Mouse (Mus musculus) E14TG2a.4 (cell line): ENCODE data around the gene Fam84b.
"Not testable (repeated sequence)": the region's sequence is repeated elsewhere in the genome, so short reads cannot be mapped to it uniquely, and the experiment has no call there.

Experiments
- H3K27me3 ChIP-seq: 2 replicates; pipeline ENCODE4 v1.6.1; 2014; ENCODE audit warnings: low read length, control low read depth; ENCODE audit not compliant: insufficient read depth
- H3K36me3 ChIP-seq: 2 replicates; pipeline ENCODE4 v1.6.1; 2014; ENCODE audit warnings: low read length, control low read depth; ENCODE audit not compliant: insufficient read depth
- H3K4me1 ChIP-seq: replicated peaks from 2 replicates; pipeline ENCODE4 v1.6.1; 2014; ENCODE audit warnings: low read depth, low read length, control low read depth
- H3K4me3 ChIP-seq: replicated peaks from 2 replicates; pipeline ENCODE4 v1.5.1; 2014; ENCODE audit warnings: mild to moderate bottlenecking, low read length
- H3K9me3 ChIP-seq: 2 replicates; pipeline ENCODE4 v1.6.1; 2014; ENCODE audit warnings: low read length, control low read depth
- CTCF ChIP-seq: conservative IDR thresholded peaks from 2 replicates; pipeline ENCODE4 v1.5.1; 2014; ENCODE audit warnings: low read length
- NANOG ChIP-seq: IDR thresholded peaks from 2 replicates; pipeline ENCODE4 v1.6.1; 2014; ENCODE audit warnings: borderline replicate concordance, low read length, mixed read lengths
- POU5F1 ChIP-seq: IDR thresholded peaks from 2 replicates; pipeline ENCODE4 v1.6.1; 2014; ENCODE audit warnings: low read length, borderline replicate concordance

Fam84b gene

GRCm38 (mm10) chr15:60854151-60854550 lies 573 bp upstream of the Fam84b start:
- peaks cover 7% of the 10 kb centered on the region; the same call in 1 of the 2 replicates for H3K9me3 ChIP-seq
- H3K27me3 ChIP-seq, result peaks cover 9% of the 10 kb centered on the region; the same call in 1 of the 2 replicates
- no peaks in the 10 kb centered on the region for H3K36me3 ChIP-seq
- H3K4me1 ChIP-seq, result peaks cover 12% of the 10 kb centered on the region
- no peak for TF ChIP-seq NANOG
- no peak overlapping the region for H3K4me3 ChIP-seq

GRCm38 (mm10) chr15:60848630-60849029 lies 4.9 kb downstream of the Fam84b start:
- H3K4me3 ChIP-seq, result no peak overlapping the region
- peaks cover 18% of the 10 kb centered on the region for H3K27me3 ChIP-seq
- TF ChIP-seq CTCF (no peak), POU5F1 (no peak), NANOG (no peak)

GRCm38 (mm10) chr15:60846291-60846690 lies 7.3 kb downstream of the Fam84b start:
- Histone ChIP-seq H3K4me1 (peaks cover 16% of the 10 kb centered on the region), H3K4me3 (no peak overlapping the region), H3K27me3 (peaks cover 17% of the 10 kb centered on the region), H3K9me3 (no peaks in the 10 kb centered on the region), H3K36me3 (no peaks in the 10 kb centered on the region)
- TF ChIP-seq NANOG (no peak), CTCF (no peak), POU5F1 (no peak)

More at GRCm38 (mm10) chr15:60848630-60849029, 4.9 kb downstream of the Fam84b start:
- H3K36me3 ChIP-seq, result no peaks in the 10 kb centered on the region
- peaks cover 10% of the 10 kb centered on the region for H3K4me1 ChIP-seq
- H3K9me3 ChIP-seq, result no peaks in the 10 kb centered on the region

DNA sequence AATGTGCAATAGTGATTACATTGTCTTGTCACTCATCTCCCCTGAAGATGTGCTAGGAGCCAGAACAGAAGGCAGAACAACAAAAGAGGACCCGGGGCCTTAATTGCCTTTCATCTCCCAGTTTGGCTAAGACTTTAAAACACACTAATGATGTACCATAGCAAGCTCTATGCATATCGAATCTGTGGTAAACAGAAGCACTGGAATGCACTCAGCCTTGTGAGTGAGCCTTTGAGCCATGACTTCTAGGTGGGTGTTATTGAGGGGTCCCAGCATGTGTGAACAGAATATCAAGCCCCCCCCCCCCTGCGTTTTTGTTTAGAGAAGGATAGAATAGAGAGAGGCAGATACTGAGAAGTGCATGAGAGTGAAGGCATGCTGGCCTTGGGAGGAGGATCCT lies 7.7 kb downstream of the Fam84b start:
- TF ChIP-seq CTCF, result no peak
- no peak for TF ChIP-seq POU5F1
- no peak for TF ChIP-seq NANOG
- Histone ChIP-seq H3K27me3 (peaks cover 17% of the 10 kb centered on the region), H3K4me3 (no peak overlapping the region), H3K4me1 (peaks cover 17% of the 10 kb centered on the region), H3K9me3 (no peaks in the 10 kb centered on the region), H3K36me3 (no peaks in the 10 kb centered on the region)

DNA sequence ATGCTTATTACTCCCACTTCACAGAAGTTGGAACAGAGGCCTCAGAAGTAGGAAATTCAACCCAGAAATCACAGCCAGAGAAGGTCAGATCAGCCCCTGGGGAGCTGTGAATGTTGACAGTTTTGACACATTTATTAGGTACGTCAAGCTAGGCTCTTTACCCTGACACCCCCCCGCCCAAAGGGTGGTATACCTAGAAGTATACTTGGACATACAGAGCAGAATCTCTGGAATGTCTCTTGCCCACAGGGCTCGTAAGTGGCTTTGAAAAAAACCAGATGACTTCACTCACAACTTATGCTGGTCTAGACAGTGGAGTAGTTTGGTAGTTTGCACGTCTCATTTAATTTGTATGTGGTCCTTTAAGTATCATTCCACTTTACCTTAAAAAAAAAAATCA lies 11.8 kb downstream of the Fam84b start:
- Histone ChIP-seq H3K9me3 (no peaks in the 10 kb centered on the region), H3K27me3 (peaks cover 37% of the 10 kb centered on the region), H3K4me1 (peaks cover 46% of the 10 kb centered on the region), H3K36me3 (no peaks in the 10 kb centered on the region), H3K4me3 (no peak overlapping the region)
- TF ChIP-seq NANOG, result no peak
- TF ChIP-seq POU5F1, result no peak
- TF ChIP-seq CTCF, result no peak

- not testable (repeated sequence) for H3K4me3 ChIP-seq
Observed at GRCm38 (mm10) chr15:60841312-60841711, 12.3 kb downstream of the Fam84b start.

DNA sequence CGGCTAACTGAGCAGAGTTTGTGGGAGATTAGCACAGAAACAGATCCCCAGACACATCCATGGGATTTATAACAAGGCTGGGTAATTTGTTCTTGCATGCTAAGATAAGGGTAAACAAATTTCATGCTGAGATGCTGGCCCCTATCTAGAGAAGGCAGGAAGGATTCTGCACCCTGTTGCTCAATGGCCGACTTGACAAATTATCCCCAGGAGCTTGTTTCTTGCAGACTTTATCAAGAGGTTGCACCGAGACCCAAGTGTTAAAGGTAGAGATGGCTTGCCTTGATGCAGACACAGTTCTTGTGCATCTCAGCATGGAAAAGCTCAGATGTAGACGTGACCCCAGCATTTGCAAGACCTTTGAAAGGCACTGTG lies 13.3 kb downstream of the Fam84b start:
- no peaks in the 10 kb centered on the region for H3K36me3 ChIP-seq
- H3K9me3 ChIP-seq, result no peaks in the 10 kb centered on the region
- TF ChIP-seq NANOG, result no peak
- no peak for TF ChIP-seq POU5F1
- TF ChIP-seq CTCF, result no peak
- no peak overlapping the region for H3K4me3 ChIP-seq
- peaks cover 43% of the 10 kb centered on the region for H3K27me3 ChIP-seq
- H3K4me1 ChIP-seq, result peaks cover 46% of the 10 kb centered on the region

More at GRCm38 (mm10) chr15:60841312-60841711, 12.3 kb downstream of the Fam84b start:
- Histone ChIP-seq H3K27me3 (peaks cover 38% of the 10 kb centered on the region), H3K4me1 (peaks cover 46% of the 10 kb centered on the region)
- not testable (repeated sequence) for H3K9me3 ChIP-seq, H3K36me3 ChIP-seq

- Histone ChIP-seq H3K9me3 (no peaks in the 10 kb centered on the region), H3K4me3 (no peak overlapping the region), H3K36me3 (no peaks in the 10 kb centered on the region), H3K4me1 (peaks cover 46% of the 10 kb centered on the region), H3K27me3 (peaks cover 43% of the 10 kb centered on the region)
- TF ChIP-seq NANOG (peak; percentile 99), POU5F1 (peak; percentile 69; the same call in 1 of the 2 replicates), CTCF (no peak)
Observed at GRCm38 (mm10) chr15:60839539-60840295, 13.9 kb downstream of the Fam84b start.

GRCm38 (mm10) chr15:60838135-60838534 lies 15.4 kb downstream of the Fam84b start:
- H3K4me3 ChIP-seq, result no peak overlapping the region
- H3K36me3 ChIP-seq, result no peaks in the 10 kb centered on the region
- H3K9me3 ChIP-seq, result no peaks in the 10 kb centered on the region
- peaks cover 49% of the 10 kb centered on the region for H3K27me3 ChIP-seq
- H3K4me1 ChIP-seq, result peaks cover 54% of the 10 kb centered on the region
- TF ChIP-seq POU5F1 (no peak), NANOG (no peak), CTCF (no peak)
